ENCODE assay signal across 21 mouse cellular contexts in the genomic region with DNA sequence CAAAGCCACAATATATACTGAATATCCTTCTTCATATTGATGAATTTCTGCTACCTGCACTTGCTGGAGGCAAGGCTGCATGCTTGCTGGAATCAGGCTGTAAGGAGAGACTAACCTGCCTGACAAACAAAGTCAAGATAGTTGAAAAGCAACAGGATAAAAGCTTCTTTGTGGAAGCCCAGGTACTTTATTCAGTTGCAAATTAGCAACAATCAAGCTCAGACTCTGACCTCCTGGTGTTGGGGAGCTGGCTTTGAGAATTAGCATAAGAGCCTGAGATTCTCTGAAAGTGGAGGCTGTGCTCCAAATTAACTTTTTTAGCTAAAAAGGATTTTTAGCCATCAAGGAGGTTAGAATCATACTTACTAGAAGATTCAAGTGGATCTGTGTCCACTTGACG. TPM values are rescaled to one million over a fixed set of nuclear protein-coding genes. Genes with fewer than 3 reads are reported as not detected.
"Had no signal": no experiment of that assay in that cellular context is flagged by ENCODE, and none has a peak within 500 bp of the region (broad histone marks: within the 10 kb centered on the region; RNA-seq: fewer than 3 reads in every experiment).

No protein-coding gene starts in this region.

RNA-seq across cellular contexts. Expression of gene Gm49366, which starts 9.7 kb away (rescaled TPM):
- polyA plus RNA-seq: cortical plate, adult 2 months; embryonic facial prominence, embryonic 10.5 days; embryonic facial prominence, embryonic 11.5 days; embryonic facial prominence, embryonic 12.5 days; embryonic facial prominence, embryonic 13.5 days; embryonic facial prominence, embryonic 14.5 days; embryonic facial prominence, embryonic 15.5 days; erythroblast, embryonic 14.5 days; forebrain, embryonic 10.5 days; forebrain, embryonic 11.5 days; forebrain, embryonic 12.5 days; forebrain, embryonic 13.5 days; forebrain, embryonic 14.5 days; forebrain, embryonic 15.5 days; forebrain, embryonic 16.5 days; forebrain, postnatal 0 days; frontal cortex, adult 2 months; gonadal fat pad, adult 2 months; heart, adult 2 months; heart, embryonic 10.5 days; heart, embryonic 11.5 days had no signal

RNA-seq across cellular contexts. Expression of gene Acot3, which starts 22.9 kb away (rescaled TPM):
- polyA plus RNA-seq: embryonic facial prominence, embryonic 13.5 days; embryonic facial prominence, embryonic 15.5 days; gonadal fat pad, adult 2 months had no signal

RNA-seq across cellular contexts. Expression of gene Acot5, which starts 40.1 kb away (rescaled TPM):
- polyA plus RNA-seq: embryonic facial prominence, embryonic 10.5 days; embryonic facial prominence, embryonic 11.5 days; embryonic facial prominence, embryonic 12.5 days; embryonic facial prominence, embryonic 14.5 days; erythroblast, embryonic 14.5 days; forebrain, embryonic 10.5 days; forebrain, embryonic 11.5 days; forebrain, embryonic 12.5 days; forebrain, embryonic 13.5 days; forebrain, embryonic 14.5 days; heart, adult 2 months; heart, embryonic 10.5 days; heart, embryonic 11.5 days had no signal
